Mouse (Mus musculus): ENCODE results near the gene Hexb.

DNA sequence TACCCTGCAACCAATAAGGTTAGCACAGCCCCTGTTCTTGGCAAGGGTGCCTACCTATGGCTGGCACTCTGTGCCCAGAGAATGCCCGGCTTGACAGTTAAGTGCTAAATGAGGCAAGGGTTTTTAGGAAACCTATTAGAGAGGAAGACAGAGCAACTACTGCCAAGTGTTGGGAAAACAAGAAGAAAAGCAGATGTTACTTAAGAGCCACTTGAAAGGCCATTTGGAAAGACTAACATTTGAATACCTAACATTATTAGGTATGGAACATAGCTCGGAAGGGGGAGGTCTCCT lies 1.3 kb downstream of the Hexb start:
- TF ChIP-seq CTCF (conservative IDR thresholded peaks at IDR 0.05; ENCODE audit: low read length) = no peak
- no peak for TF ChIP-seq NANOG (IDR thresholded peaks at IDR 0.05; ENCODE audit: borderline replicate concordance, low read length)

Data from E14TG2a.4 (cell line).